ENCODE assay signal across 8 mouse cellular contexts in the genomic region with DNA sequence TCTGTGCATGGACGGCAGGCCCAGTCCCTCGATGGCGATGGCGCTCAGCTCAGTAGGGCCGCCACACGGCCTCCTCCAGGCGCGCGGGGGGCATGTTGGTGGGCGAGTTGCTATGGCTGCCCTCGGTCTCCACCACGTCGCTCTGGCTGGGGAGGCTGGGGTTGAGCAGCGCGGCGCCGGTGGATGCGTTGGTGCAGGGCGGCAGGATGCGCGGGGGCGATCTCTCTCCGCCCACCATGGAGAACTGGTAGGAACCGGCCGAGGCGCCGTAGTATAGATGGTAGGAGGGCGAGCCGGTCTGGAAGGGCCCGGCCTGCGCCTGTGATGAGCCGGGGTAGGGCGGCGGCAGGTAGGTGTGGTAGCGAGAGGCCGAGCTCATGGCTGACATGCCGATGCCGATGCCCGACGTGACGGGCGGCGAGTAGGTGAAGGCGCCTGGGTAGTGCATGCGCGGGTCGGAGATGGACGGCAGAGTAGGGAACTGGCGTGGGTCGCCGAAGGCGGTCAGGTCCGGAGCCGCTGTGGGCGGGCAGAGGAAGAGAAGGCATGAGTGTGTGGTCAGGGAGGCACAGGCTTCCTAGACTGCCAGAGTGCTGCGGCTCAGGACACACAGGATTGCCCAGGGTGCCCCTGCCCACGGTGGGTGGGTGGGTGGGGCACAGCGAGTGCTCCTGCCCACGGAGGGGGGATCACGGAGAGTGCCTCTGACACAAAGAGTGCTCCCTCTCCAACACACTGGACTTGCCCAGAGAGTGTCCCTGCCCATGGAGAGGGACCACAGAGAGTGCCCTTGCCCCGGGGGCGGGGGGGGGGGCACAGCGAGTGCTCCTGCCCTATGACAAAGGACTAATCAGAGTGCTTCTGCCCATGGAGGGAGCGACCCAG.
DNase-seq lines count a peak whose midpoint lies in the region; ATAC-seq lines count a peak whose summit lies in the region.

No protein-coding gene starts in this region.

- peaks cover 32% of the 10 kb centered on the region for H3K4me1 ChIP-seq in forebrain, embryonic 12.5 days
- H3K4me1 ChIP-seq in limb, embryonic 10.5 days, result peaks cover 45% of the 10 kb centered on the region
- H3K4me1 ChIP-seq in neural tube, embryonic 12.5 days, result peaks cover 14% of the 10 kb centered on the region

- H3K27me3 ChIP-seq in forebrain, embryonic 12.5 days, result peaks cover 77% of the 10 kb centered on the region
- H3K27me3 ChIP-seq in limb, embryonic 10.5 days (ENCODE audit: low read depth, poor library complexity, severe bottlenecking), result peaks cover 41% of the 10 kb centered on the region
- H3K27me3 ChIP-seq in neural tube, embryonic 12.5 days (replicated peaks), result peaks cover 29% of the 10 kb centered on the region

- DNase-seq in left cerebral cortex, postnatal 25 days (ENCODE audit: low spot score in 2 of 2), result peak; percentile 10 to 19
- no peak for DNase-seq in left cerebral cortex, adult 8-10 months (ENCODE audit: low spot score in 2 of 2)
- DNase-seq in limb, embryonic 10.5 days (ENCODE audit: low spot score), result peak; percentile 70
- no peak for DNase-seq in urinary bladder, postnatal 36 days (ENCODE audit: low spot score in 2 of 2)
- DNase-seq in thymus, postnatal 10 days (ENCODE audit: low spot score in 2 of 2), result no peak
- DNase-seq in MN1 (ENCODE audit: low spot score), result no peak

- H3K9ac ChIP-seq in forebrain, embryonic 12.5 days, result peak overlapping the region; percentile 48; the same call in 1 of the 2 replicates
- H3K9ac ChIP-seq in neural tube, embryonic 12.5 days, result peak overlapping the region; percentile 53

- H3K27ac ChIP-seq in forebrain, embryonic 12.5 days, result no peak overlapping the region
- peak overlapping the region; percentile 77 for H3K27ac ChIP-seq in limb, embryonic 10.5 days
- H3K27ac ChIP-seq in neural tube, embryonic 12.5 days, result no peak overlapping the region

- peak overlapping the region; percentile 61 for H3K4me2 ChIP-seq in forebrain, embryonic 12.5 days
- peak overlapping the region; percentile 73 for H3K4me2 ChIP-seq in neural tube, embryonic 12.5 days (replicated peaks)

- 10% methylated on average over 60 of the region's 64 CpGs for WGBS in forebrain, embryonic 12.5 days
- 12% methylated on average over 63 of the region's 64 CpGs for WGBS in limb, embryonic 10.5 days
- whole genome bisulfite sequencing in neural tube, embryonic 12.5 days, result 13% methylated on average over 64 of the region's 64 CpGs

- peak; percentile 61 for ATAC-seq in forebrain, embryonic 12.5 days (ENCODE audit: low FRiP score)
- peak; percentile 74 for ATAC-seq in neural tube, embryonic 12.5 days (ENCODE audit: low FRiP score, low read depth)

- no peaks in the 10 kb centered on the region for H3K9me3 ChIP-seq in forebrain, embryonic 12.5 days
- H3K9me3 ChIP-seq in limb, embryonic 10.5 days (replicated peaks), result no peaks in the 10 kb centered on the region
- no peaks in the 10 kb centered on the region for H3K9me3 ChIP-seq in neural tube, embryonic 12.5 days

- H3K4me3 ChIP-seq in forebrain, embryonic 12.5 days (replicated peaks), result peak overlapping the region; percentile 41
- H3K4me3 ChIP-seq in limb, embryonic 10.5 days, result peak overlapping the region; percentile 55
- peak overlapping the region; percentile 42 for H3K4me3 ChIP-seq in neural tube, embryonic 12.5 days

- no peaks in the 10 kb centered on the region for H3K36me3 ChIP-seq in forebrain, embryonic 12.5 days (replicated peaks)
- H3K36me3 ChIP-seq in limb, embryonic 10.5 days, result no peaks in the 10 kb centered on the region
- no peaks in the 10 kb centered on the region for H3K36me3 ChIP-seq in neural tube, embryonic 12.5 days

- intact Hi-C loops in left cerebral cortex, postnatal 25 days (cut with DNase I), result no loop called here

Comparison
In these comparisons a context has a peak if more than half of its experiments do, and no peak if none do; other contexts are left out.
1. DNase-seq: peak in left cerebral cortex, postnatal 25 days (2 of 2) and limb, embryonic 10.5 days (single experiment); none in left cerebral cortex, adult 8-10 months (0 of 2), urinary bladder, postnatal 36 days (0 of 2), thymus, postnatal 10 days (0 of 2) and MN1 (single experiment).
2. Peak in every context shown above with its lines, with median percentiles within 50 percentile points of each other: H3K4me3 ChIP-seq.